Mouse (Mus musculus): ENCODE results near the gene Car3.

Car3 gene

DNA sequence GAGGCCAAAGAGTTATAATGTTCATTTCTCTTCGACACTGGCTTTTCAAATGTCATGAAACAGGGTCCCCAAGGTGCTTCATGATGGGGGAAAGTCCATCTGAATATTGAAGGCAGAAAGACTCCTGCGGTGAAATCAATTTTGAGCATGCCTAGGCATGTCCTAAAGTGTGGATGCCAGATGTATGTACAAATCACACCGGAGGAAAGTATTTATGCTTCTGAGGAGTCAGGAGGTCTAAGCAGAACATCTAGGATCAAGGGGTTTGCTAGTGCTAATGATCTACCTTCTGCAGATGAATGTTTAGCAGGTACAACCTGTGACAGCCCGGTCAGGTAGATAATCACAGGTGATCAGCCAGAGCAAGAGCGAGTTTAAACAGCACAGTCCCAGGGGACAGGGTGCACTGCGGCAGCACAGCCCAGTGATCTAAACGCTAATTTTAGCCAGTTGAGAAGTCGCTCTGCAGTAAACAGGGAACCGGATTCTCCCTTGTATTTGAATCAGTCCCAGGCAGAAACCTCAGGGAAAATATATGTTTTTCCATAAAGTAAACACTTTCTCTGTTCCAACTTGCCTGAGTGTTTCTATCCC is 13.1 kb downstream of the Car3 start:
- no peak for DNase-seq (ENCODE audit: low spot score in 2 of 2)

GRCm38 (mm10) chr3:14877251-14877909 is 14.1 kb downstream of the Car3 start:
- no peak for DNase-seq (ENCODE audit: low spot score in 2 of 2)

GRCm38 (mm10) chr3:14878749-14879223 is 15.5 kb downstream of the Car3 start:
- no peak for DNase-seq (ENCODE audit: low spot score in 2 of 2)

- no peak for DNase-seq (ENCODE audit: low spot score in 2 of 2)
Measured at GRCm38 (mm10) chr3:14879293-14879692, 16.0 kb downstream of the Car3 start.

DNA sequence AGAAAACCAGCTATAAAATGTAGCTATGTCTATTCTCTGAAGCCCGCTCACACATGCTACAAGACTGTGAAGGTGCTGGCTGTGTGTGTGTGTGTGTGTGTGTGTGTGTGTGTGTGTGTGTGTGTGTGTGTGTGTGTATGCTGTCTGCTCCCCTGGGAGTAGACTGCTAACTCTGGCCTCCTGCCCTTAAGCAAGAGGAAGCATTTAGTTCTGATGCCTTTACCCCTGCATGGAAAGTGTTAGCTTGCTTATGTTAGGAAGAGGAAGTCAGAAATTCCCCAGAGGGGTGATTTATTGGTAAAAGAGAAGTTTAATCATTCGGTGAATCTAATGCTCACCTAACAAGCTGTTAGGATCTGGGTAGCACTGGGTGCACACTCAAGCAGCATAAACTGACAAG is 17.0 kb downstream of the Car3 start:
- no peak for DNase-seq (ENCODE audit: low spot score in 2 of 2)

DNA sequence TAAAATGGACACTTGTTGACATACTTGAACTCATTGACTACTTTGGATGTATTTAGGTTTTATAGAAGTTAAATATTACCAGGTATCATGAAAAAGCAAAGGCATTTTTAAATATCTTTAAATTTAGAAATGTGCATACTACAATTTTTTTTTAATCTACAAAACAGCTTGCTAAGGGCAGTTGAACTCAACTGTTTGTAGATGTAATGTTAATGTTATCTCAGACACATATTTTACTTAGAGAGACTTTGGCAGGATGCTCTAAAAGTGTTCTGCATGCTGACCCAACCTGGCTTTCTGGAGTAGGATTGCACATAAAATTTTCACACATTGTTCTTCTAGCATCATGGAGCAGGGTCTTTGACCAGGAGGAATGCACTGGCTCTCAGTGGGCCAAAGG is 18.7 kb downstream of the Car3 start:
- DNase-seq (ENCODE audit: low spot score in 2 of 2), result no peak

- no peak for DNase-seq (ENCODE audit: low spot score in 2 of 2)
Measured at GRCm38 (mm10) chr3:14882756-14883155, 19.4 kb downstream of the Car3 start.

- DNase-seq (ENCODE audit: low spot score in 2 of 2), result no peak
Measured at GRCm38 (mm10) chr3:14884826-14885225, 21.5 kb downstream of the Car3 start.

DNA sequence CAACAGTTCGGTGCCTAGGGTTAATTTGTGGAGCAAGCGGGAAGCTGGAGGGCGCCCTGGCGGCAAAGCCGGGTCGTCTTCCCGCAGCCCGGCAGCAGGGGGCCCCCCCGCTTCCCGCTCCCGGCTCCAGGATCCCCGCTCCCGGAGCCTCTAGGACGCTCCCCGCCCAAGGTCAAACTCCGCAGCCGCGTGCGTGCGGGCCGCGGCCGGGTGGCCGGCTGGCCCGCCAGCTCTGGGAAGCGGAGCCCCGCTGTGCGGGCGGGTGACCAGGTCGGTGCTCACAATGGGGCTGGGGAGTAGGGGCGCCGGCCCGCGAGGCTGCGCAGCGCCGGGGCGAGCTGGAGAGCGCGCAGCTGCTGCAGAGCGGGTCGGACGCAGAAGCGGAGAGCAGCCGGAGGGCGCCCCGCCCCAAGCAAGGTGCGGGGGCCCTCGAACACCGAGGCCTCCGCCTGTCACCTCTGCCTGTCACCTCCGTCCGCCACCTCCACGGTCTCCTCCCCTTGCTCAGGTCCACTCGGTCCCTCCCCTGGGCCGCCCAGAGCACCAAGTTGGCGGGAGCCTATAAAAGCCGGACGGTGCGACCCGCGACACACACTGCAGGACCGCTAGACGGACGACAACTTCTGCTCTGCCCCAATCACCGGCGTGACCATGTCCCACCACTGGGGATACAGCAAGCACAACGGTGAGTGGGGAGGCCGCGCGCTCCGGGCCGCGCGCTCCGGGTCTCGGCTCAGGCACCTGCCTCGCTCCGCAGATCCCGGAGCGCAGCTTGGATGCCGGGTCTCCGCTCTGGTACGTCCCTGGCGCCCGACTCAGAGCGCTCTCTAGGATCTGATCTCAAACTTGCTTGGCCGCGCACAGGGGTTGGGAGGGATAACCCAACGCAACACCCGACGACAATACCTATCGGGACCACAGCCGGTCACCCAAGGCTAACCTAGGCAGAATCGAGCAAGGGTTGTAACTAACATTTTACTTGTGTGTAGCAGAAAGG is 23.1 kb downstream of the Car3 start, which contains the start of gene Car2:
Car2 (plus strand) TSS at position 172 of the 997 bp plus-strand sequence.
- peak; percentile 46 for DNase-seq (ENCODE audit: low spot score in 2 of 2)

- DNase-seq (ENCODE audit: low spot score in 2 of 2), result no peak
Measured at GRCm38 (mm10) chr3:14887134-14887666, 23.9 kb downstream of the Car3 start.

DNA sequence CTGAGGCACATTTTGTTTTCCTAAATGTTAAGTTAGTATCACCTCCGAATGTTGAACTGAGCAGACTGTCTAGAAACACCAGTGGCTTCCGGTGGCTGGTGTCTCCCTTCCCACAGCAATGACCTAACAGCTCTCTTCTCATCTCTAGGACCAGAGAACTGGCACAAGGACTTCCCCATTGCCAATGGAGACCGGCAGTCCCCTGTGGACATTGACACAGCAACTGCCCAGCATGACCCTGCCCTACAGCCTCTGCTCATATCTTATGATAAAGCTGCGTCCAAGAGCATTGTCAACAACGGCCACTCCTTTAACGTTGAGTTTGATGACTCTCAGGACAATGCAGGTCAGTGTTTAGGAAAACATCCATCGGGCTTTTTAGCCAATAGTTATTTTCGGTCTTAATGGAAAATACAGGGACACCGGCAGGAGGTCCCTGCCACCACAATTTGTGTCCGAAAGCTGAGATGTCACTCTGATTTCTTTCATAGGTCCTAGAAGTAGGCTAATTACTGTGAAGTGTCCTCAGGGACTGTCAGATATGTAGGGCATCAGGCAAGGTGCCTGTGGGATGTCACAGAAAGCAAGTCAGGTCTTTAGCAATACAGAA is 24.5 kb downstream of the Car3 start:
- no peak for DNase-seq (ENCODE audit: low spot score in 2 of 2)

DNA sequence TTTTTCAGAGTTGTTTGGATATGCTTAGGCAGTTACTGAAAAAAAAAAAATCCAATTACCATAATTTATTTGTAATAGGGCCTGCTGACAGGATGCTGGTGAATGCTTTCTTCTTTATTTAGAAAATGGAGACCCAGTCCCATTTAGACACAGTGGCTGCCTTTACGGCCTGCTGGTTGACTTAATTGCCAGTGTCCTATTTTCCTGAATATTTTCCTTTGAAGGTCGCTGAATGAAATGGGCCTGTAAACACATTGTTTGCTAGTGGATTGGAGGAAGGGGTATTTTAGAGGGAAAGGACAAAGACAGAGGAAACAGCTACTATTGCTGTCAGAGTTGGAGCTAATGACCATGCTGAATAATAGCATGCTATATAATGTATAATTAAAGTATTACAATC is 25.2 kb downstream of the Car3 start:
- no peak for DNase-seq (ENCODE audit: low spot score in 2 of 2)

DNA sequence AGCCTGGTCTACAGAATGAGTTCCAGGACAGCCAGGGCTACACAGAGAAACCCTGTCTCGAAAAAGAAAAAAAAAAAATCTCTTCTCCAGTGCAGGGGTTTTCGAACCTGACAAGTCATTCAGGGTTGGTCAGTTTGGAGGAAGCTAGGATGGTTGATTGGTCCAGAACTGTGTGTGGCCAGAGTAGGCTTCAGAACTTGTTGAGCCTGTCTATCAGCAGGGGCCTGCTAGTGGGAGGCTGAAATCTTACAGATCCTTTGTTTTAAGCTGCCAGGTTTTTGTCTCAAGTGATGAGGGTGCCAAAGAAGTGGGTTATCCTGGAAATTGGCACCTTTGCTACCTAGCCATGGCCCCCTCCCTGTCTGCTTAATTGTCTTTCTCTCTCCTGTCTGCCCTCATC is 25.8 kb downstream of the Car3 start:
- no peak for DNase-seq (ENCODE audit: low spot score in 2 of 2)

GRCm38 (mm10) chr3:14889716-14890409 is 26.6 kb downstream of the Car3 start:
- no peak for DNase-seq (ENCODE audit: low spot score in 2 of 2)

DNA sequence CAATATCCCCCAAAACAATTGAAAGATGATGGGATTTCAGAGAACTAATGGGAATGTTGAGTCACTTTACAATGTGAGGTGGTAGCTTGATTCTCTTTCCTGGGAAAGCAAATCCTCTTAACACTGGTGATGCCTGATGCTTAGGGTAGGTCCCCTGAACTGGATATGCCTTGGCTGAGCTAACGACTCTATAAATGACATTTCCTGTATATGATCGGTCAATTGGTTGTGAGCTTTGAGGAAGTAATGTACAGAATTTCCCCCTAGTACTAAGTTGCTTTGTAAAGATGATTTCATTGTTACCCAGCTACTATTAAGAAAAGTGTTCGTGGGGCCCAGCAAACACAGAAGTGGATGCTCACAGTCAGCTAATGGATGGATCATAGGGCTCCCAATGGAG is 29.7 kb downstream of the Car3 start:
- DNase-seq (ENCODE audit: low spot score in 2 of 2), result no peak

- no peak for DNase-seq (ENCODE audit: low spot score in 2 of 2)
Measured at GRCm38 (mm10) chr3:14893700-14894099, 30.4 kb downstream of the Car3 start.

- no peak for DNase-seq (ENCODE audit: low spot score in 2 of 2)
Measured at GRCm38 (mm10) chr3:14895333-14895732, 32.0 kb downstream of the Car3 start.

DNA sequence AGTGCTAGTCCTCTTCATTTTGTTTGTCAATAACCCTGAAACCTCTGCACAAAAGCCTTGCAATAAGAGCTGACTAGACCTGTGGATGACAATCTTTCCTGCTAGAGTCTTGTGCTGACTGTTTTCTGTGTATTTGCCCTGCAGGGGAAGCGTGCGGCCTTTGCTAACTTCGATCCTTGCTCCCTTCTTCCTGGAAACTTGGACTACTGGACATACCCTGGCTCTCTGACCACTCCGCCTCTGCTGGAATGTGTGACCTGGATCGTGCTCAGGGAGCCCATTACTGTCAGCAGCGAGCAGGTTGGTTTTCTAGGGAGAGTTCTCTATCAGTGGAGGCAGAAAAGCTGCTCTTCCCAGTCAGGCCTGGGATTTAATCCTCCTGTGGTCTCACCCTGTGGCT is 34.5 kb downstream of the Car3 start:
- DNase-seq (ENCODE audit: low spot score in 2 of 2), result no peak

DNA sequence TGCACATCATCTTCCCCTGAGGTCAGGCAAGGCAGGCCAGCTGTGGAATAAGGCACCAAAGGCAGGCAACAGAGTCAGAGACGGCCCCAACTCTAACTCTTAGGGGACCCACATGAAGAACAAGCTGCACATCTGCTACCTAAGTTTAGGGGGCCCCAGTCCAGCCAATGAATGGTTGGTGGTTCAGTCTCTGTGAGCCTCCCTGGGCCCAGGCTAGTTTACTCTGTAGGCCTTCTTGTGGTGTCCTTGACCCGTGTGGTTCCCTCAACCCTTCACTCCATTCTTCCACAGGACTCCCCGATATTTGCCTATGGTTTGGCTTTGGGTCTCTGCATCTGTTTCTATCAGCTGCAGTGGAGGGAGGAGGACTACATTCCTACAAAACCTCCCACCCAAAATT is 40.1 kb downstream of the Car3 start:
- DNase-seq (ENCODE audit: low spot score in 2 of 2), result no peak

- no peak for DNase-seq (ENCODE audit: low spot score in 2 of 2)
Measured at GRCm38 (mm10) chr3:14904165-14904564, 40.9 kb downstream of the Car3 start.

GRCm38 (mm10) chr3:14907271-14907670 is 44.0 kb downstream of the Car3 start:
- no peak for DNase-seq (ENCODE audit: low spot score in 2 of 2)

Measured in right cerebral cortex, postnatal 36 days (tissue).